ENCODE assay signal across 28 mouse cellular contexts in genomic region chr4:40390183-40390582, GRCm38 (mm10).
"Had no signal": no experiment of that assay in that cellular context is flagged by ENCODE, and none has a peak within 500 bp of the region (broad histone marks: within the 10 kb centered on the region; RNA-seq: fewer than 3 reads in every experiment).

No protein-coding gene starts in this region.

- H3K4me3 ChIP-seq: embryonic facial prominence, embryonic 10.5 days; embryonic facial prominence, embryonic 12.5 days; embryonic facial prominence, embryonic 13.5 days; embryonic facial prominence, embryonic 15.5 days; erythroblast, embryonic 14.5 days; forebrain, embryonic 10.5 days; forebrain, embryonic 12.5 days; forebrain, embryonic 13.5 days; forebrain, embryonic 15.5 days; gastrocnemius, adult 2 months; heart, adult 2 months had no signal

- H3K4me2 ChIP-seq: embryonic facial prominence, embryonic 12.5 days; embryonic facial prominence, embryonic 13.5 days; embryonic facial prominence, embryonic 15.5 days; forebrain, embryonic 12.5 days; forebrain, embryonic 13.5 days; forebrain, embryonic 15.5 days had no signal

- H3K9ac ChIP-seq: embryonic facial prominence, embryonic 12.5 days; embryonic facial prominence, embryonic 13.5 days; embryonic facial prominence, embryonic 15.5 days; forebrain, embryonic 12.5 days; forebrain, embryonic 13.5 days; forebrain, embryonic 15.5 days; forebrain, postnatal 0 days had no signal

- H3K9me3 ChIP-seq: embryonic facial prominence, embryonic 10.5 days; embryonic facial prominence, embryonic 12.5 days; embryonic facial prominence, embryonic 13.5 days; embryonic facial prominence, embryonic 15.5 days; forebrain, embryonic 10.5 days; forebrain, embryonic 12.5 days; forebrain, embryonic 13.5 days; forebrain, embryonic 15.5 days had no signal

- ATAC-seq: forebrain, embryonic 13.5 days; forebrain, embryonic 14.5 days; forebrain, embryonic 15.5 days; forebrain, embryonic 16.5 days; forebrain, postnatal 0 days had no signal

- H3K4me1 ChIP-seq: embryonic facial prominence, embryonic 10.5 days; embryonic facial prominence, embryonic 12.5 days; embryonic facial prominence, embryonic 13.5 days; embryonic facial prominence, embryonic 15.5 days; forebrain, embryonic 10.5 days; forebrain, embryonic 12.5 days; forebrain, embryonic 13.5 days; forebrain, embryonic 15.5 days had no signal

- H3K27me3 ChIP-seq: embryonic facial prominence, embryonic 12.5 days; embryonic facial prominence, embryonic 13.5 days; embryonic facial prominence, embryonic 15.5 days; forebrain, embryonic 12.5 days; forebrain, embryonic 13.5 days; forebrain, embryonic 15.5 days had no signal

- DNase-seq: cerebellum, adult 2 months; cerebellum, adult 8-10 months; cerebellum, adult 9-10 months; cerebellum, adult 9-11 months; cerebellum, postnatal 10 days; cerebellum, postnatal 14 days; cerebellum, postnatal 25 days; cerebellum, postnatal 36 days; embryo, embryonic 11 days; forebrain, postnatal 0 days; gastrocnemius, adult 2 months; gastrocnemius, postnatal 10 days; gastrocnemius, postnatal 14 days; gastrocnemius, postnatal 25 days; gastrocnemius, postnatal 36 days; heart, adult 18-20 months; heart, adult 2 months had no signal

- H3K27ac ChIP-seq: embryonic facial prominence, embryonic 10.5 days; embryonic facial prominence, embryonic 12.5 days; embryonic facial prominence, embryonic 13.5 days; embryonic facial prominence, embryonic 15.5 days; forebrain, embryonic 10.5 days; forebrain, embryonic 12.5 days; forebrain, embryonic 13.5 days; forebrain, embryonic 15.5 days; gastrocnemius, adult 2 months; heart, adult 2 months had no signal

- H3K36me3 ChIP-seq: embryonic facial prominence, embryonic 10.5 days; embryonic facial prominence, embryonic 12.5 days; embryonic facial prominence, embryonic 13.5 days; embryonic facial prominence, embryonic 15.5 days; forebrain, embryonic 10.5 days; forebrain, embryonic 12.5 days; forebrain, embryonic 15.5 days had no signal
